Mouse (Mus musculus) yolk sac, embryonic 10.5 days (tissue): Measurements from ENCODE around the gene Prss43.
A peak's percentile ranks its signal among the peaks of the same experiment; 100 is the strongest.

Experiments
- DNase-seq: peaks from one replicate; pipeline ENCODE4 v3.0.0-alpha.2; 2017; ENCODE audit warnings: low spot score

Prss43 gene

DNA sequence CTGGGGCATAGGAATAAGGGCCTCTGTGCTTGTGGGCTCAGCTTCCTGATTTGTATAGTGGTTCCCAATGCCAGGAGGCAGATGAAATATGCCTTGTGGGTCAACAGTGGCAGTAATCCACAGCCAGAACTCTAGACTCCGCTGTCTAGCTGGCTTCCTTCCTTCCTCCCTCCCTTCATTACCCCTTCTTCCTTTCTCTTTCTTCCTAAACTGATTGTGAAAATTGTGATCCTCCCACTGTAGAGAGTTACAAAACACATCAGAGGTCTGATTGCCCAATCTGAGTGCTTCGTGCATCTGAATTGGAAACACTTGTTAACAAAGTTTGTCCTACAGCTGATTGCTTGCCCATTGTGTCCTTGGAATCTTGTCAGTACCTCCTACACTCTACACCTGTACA lies 14.9 kb downstream of the Prss43 start:
- DNase-seq: no peak

DNA sequence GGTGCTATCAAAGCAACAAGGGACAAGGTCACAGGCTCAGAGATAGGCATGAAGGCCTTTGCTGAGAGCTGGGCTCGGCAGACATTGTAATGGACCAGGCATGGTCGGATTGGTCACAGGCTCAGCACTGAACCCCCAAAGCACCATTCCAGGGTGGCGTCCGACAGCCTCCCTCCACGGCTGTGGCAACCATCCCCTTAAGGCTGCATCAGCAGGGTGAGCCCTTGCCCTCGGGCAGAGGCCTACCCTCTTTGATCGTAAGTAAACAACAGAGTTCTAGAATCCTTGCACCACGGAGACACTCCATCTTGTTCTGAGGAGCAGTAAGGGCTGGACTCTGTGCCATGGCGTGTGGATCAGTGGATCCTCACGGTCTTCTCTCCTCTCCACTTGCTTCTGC lies 17.7 kb downstream of the Prss43 start, which contains the start of gene Prss46:
Prss46 (plus strand) TSS at position 301 of the 400 bp plus-strand sequence.
- no peak for DNase-seq

GRCm38 (mm10) chr9:110849162-110849561 lies 22.7 kb downstream of the Prss43 start:
- DNase-seq: no peak

DNA sequence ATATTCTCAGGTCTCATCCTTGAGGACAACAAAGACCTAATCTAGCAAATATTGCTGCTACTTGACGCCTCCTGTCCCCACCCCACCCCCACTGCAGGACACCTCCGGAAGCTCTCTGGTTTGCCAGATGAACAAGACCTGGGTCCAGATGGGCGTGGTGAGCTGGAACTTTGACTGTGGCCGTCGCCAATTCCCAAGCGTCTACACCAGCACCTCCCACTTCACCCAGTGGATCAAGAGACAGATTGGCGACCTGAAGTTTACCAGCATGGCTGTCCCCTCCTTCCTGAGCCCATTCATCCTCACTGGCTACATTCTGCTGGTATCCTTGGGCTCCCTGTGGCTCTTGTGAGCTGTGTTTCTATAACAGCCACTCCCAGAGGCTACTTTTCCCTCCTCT lies 29.4 kb downstream of the Prss43 start:
- no peak for DNase-seq

GRCm38 (mm10) chr9:110856920-110857319 lies 30.4 kb downstream of the Prss43 start:
- no peak for DNase-seq

DNA sequence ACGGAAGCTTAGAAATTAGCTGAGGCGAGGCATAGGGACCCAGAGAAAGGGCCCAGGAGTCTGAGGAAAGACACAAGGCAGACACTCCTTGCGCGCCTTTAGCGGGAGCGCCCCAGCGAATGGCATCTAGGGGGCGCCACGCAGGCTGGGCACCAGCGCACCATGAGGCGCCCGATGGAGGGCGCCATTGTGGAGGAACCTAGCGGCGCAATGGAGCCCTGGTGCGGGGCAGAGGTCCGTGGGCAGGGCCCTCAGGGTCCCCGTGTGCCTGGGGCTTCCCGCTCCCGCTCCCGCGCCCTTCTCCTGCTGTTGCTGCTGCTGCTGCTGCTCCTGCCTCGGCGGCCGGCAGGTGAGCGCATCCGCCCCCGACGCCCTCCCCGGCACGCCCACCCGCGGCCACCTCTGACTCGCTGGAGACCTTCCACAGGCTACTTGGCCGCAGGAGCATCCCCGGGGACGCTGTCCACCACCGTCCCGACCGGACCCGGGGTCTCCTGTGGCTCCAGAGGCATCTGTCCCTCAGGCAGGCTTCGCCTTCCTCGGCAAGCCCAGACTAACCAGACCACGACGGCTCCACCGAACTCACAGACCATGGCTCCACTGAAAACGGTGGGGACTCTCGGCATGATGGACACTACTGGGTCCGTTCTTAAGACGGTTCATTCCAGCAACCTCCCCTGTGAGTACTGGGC lies 31.4 kb downstream of the Prss43 start, which contains the start of gene Prss50:
Prss50 (plus strand) TSS at position 187 of the 692 bp plus-strand sequence.
- DNase-seq: no peak

DNA sequence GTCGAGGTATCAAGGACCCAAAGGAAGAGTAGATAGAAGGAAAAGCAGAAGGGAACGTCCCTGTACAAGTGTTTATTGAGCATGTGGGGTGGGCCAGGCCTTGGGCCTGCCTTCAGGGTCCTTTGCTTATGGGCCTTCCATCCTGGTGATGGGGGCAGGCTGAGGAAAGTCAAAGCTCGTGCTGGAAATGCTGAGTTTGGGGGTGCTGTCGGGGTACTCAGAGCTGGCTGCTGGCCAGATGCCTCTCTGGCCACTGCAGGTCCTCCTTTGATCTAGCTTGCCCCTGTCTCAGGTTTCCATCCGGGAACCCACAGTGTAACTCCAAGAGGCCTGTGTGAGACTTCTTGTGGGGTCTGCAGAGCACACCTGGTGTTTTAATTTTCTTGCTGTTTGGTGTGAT lies 32.0 kb downstream of the Prss43 start:
- DNase-seq: no peak

- no peak for DNase-seq
Observed at GRCm38 (mm10) chr9:110858967-110859596, 32.6 kb downstream of the Prss43 start.

- DNase-seq: no peak
Observed at GRCm38 (mm10) chr9:110871030-110871429, 44.5 kb downstream of the Prss43 start.

GRCm38 (mm10) chr9:110873681-110874659 lies 47.5 kb downstream of the Prss43 start:
- no peak for DNase-seq

DNA sequence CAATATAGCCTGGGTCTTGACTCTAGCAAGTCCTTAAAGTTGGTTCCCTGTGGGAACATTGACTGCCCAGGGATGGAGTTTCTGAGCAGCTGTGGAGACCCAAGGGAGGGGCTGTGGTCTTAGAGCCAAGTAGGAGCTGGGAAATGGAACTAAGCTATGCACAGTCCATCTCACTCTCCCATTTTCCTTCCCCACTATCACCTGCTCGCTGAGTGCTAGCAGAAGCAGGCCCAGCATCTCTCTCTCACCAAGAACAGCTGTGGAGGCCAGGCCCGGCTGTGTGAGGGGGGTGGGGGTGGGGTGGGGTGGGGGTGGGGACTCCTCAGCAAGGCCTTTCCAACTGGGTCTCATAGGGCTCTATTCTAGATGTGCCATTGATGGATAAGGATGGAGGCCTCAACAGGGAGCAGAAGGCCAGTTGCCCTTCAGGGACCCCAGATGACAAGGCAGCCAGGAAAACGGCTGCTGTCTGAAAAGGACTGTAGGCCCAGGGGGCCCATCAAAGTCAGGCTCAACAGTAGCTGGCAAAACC lies 48.2 kb downstream of the Prss43 start:
- DNase-seq: no peak

DNA sequence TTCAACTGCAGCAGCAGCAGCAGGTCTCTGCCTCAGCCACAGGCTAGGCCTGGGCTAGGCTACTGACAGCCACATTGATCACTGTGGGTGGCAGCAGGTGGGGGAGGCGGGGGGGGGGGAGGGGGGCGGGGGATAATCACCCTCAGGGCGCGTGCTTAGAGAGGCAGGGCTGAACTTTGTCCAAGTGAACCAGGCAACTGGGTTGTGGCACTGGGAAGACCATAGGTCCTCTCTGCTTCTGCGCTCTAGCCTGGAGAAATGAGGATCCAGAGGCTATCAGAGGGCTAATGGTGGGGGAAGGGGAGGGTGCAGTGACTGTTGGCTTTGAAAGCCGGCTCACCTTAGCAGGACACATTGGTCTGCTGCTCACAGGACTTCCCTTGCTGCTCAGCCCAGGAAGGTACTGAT lies 48.8 kb downstream of the Prss43 start:
- DNase-seq: peak; percentile 80

- DNase-seq: peak; percentile 51
Observed at GRCm38 (mm10) chr9:110877353-110877752, 50.9 kb downstream of the Prss43 start.

DNA sequence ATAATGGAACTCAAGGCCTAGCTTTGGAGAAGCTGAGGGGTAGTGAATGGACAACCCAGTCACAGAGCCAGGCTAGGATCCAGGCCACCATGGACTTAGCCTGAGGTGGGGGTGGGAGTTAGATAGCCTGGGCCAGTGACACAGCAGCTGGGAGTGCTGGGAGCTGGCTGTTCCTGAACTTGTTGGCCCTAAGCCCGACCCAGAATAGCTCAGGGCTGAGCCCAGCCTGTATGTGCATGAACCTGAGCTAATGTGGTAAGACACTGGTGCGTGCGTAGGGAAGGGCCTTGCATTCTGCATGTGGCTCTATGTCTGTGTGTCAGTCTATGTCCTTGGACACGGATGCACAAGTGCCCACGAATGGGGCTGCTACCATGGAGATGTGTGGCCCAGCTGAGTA lies 51.4 kb downstream of the Prss43 start:
- DNase-seq: no peak

- no peak for DNase-seq
Observed at GRCm38 (mm10) chr9:110879191-110879920, 52.9 kb downstream of the Prss43 start, which contains the start of gene Als2cl. TSS of gene Als2cl (plus strand) at chr9:110879870.

GRCm38 (mm10) chr9:110879998-110880561 lies 53.6 kb downstream of the Prss43 start, which contains the start of gene Tmie:
TSS of gene Tmie (minus strand) at chr9:110880113.
- DNase-seq: peak; percentile 73

DNA sequence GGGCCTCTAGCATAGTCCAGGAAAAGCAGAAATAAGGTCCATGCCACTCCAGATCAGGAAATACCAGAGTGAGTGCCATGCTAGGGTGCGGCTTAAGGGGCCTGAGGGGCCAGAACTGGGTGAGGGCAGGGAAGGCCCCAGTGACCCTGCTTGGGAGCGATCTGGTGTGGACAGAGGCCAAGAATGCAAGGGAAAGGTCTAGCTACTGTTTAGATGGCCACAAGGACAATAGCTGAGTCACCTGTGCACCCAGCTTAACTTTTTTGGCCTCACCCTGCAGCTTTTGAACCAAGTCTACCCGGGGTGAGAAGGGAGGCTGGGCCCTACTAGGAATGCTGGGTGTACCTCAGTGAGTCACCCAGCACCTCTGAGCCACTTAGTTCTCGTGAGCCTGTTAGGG lies 54.3 kb downstream of the Prss43 start:
- DNase-seq: peak; percentile 21
